Mouse (Mus musculus) kidney, adult 8-10 months (tissue): ENCODE results near the gene Cul9.
"Not testable (repeated sequence)": the region's sequence is repeated elsewhere in the genome, so short reads cannot be mapped to it uniquely, and the experiment has no call there.

Experiments
- DNase-seq, 2 experiments: peaks; one replicate each; pipeline ENCODE4 v3.0.0; 2022

Cul9 gene

DNA sequence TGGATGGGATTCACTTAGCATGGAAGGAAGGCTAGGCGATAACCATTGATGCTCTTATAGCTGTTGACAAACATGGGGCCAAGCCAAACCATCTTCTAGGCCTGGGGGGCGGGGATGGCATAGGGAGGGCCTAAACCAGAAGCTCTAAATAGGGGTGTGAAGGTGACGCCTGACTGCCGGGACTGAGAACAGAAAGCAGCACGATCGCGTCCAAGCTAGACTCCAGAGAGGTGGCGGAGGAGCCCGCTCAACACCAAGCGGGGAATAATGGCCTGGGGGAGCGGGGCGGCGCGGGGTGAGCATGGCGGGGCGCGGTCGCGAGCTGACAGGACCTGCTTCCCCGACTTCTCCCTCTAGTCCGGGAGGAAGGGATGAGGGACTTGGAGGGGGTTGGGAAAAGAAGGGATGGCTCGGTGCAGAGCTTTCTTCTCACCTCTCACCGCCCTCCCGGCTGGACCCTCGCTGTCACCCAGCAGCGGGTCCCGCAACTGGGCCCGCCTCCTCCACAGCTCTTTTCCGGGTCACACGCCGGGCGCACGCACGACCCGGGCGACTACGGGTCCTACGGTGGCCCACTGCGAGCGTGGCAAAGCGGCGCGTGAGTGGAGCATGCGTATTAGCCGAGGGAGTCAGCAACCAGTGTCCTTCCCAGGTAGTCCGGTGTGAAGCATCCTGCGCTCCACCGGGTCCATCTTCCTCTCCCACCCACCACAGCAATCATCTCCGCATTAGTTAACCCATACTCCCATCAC is at the start of gene Cul9:
Cul9 (minus strand) TSS at position 576 of the 752 bp plus-strand sequence.
- peak; percentile 78 to 82 for DNase-seq

DNA sequence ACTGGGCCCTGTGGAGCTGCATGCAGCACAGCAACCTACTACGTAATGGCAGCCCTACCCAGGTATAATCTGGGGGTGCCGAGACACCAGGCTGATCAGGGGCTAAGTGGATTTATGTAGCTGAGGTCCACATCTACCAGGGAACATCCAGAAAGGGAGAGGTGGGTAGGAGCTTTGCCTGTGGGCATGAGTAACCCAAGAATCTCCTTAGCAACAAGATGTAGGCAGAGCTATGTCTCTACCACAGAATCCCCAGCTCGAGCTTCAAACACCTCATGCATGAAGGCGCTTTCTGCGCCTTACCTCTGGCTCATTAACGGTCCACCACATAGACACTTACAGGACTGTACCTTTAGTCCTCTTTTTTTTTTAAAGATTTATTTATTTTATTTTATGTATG is 49.1 kb upstream of the Cul9 start:
- no peak for DNase-seq

DNA sequence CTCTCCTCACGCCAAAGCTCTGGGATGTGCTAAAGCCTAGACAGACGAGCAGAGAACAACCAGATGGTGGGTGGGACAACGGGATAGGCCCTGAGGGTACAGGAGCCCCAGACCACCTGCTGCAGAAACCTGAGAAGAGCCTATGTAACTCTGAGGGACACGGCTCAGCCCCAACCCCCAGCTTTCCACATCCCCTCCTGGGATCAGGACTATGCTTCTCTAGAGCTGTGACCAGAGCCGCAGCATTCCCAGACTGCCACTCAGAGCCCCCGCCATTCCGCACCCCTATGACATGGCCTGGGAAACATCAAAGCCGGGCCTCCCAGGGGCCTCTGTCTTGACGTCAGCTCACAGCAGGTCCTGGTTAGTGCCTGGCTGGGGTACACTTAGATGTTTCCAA is 48.4 kb upstream of the Cul9 start:
- DNase-seq = no peak

DNA sequence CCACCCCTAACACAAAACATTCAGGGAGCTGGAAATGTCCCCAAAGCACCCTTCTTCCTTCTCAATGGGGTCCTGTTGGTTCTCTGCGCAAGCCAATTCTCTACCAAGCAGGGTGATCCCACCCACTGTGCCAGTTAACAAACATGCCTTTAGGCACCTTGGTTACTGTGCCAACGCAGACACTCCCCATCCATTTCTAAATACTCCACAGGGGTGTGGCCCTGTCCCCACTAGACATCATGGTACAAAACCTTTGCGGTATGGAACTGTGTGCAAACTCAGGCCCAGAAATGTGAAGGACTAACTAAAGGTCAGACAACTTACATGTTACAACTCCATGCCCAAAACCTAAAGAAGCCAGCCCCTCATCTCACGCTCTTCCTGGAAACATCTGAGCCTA is 46.9 kb upstream of the Cul9 start:
- no peak for DNase-seq

DNA sequence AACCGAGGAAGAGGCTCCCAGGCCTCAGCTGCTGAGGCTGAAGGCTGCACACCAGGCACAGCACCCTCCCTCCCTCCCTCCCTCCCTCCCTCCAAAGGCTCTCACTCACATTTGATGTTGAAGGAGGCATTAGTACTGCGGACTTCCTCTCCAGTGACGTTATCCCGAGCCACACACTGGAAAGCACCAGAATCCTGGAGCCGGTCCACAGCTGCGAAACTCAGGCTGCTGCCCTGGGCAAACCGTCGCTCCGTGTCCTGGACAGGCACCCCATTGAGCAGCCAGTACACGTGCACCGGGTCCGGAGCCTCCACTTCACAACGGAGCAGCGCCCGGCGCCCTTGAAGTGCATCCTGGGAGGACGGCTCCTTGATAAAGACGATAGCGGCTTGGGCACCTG is 45.2 kb upstream of the Cul9 start:
- DNase-seq = no peak

DNA sequence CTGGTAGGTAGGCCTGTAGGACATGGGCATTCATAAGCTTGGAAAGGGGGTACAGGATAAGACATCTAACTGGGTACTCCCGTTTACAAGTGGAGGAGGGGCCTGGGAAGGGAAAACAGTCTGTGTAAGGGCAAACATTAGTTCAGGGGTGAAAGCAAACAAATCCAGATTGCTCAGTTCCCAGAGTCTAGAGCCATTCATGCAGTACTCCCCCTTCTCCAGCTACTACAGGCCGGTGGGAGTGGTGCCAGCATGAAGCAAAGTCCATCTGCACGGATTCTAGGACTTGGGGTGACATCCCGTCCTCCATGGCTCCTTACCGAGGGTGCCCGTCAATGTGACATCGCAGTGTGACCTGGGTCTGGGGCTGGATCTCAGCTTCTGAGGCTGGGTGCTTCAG is 44.3 kb upstream of the Cul9 start:
- DNase-seq = no peak

DNA sequence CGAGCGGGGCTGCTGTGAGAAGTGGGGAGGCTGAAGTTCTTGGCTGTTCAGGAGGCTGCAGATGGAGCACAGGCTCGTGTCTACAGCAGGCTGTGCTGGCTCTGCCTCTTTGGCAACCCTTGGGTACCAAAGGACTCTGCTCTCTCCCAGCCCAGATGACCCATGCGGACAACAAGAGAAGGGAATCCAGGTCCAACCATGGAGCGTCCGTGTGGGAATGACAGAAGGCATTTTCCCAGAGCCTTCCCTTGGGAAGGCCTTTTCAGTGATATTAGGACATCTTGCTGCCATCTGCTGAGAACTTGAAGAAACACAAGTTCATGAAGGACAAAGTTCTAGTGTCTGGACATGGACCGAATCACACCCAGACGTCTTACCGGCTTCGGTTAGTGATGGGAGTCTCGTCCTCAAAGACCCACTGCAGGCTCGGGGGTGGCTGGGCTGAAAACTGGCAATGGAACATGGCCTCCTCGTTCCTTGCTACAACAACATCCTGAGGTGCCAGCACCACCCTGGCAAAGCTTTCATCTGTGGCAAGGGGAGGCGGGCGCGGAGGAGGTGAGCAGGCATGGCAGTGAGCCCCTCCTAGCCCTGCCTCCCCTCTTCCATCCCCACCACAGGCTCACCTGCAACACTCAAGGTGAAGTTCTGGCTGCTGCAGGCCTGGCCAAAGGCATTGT is 43.6 kb upstream of the Cul9 start:
- DNase-seq = peak in 1 of 2 experiments; percentile 21

DNA sequence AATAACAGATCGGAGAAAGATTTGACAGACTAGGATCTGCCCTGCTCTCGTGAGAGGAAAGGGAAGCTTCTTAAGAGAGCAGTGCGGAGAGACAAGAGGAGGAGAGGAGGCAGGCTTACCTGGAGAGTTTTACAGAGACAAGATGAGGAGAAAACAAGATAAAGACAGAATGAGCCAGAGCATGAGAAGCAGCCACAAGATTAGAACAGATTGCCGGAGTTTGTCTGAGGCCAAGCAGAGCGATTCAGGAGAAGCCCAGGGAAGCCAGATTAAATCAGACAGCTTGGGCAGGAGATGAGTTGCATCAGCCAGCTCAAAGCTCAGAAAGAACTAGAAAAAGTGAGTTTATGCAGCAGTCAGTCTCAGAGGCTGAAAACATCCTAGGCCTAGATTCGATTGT is 42.7 kb upstream of the Cul9 start:
- no peak for DNase-seq

DNA sequence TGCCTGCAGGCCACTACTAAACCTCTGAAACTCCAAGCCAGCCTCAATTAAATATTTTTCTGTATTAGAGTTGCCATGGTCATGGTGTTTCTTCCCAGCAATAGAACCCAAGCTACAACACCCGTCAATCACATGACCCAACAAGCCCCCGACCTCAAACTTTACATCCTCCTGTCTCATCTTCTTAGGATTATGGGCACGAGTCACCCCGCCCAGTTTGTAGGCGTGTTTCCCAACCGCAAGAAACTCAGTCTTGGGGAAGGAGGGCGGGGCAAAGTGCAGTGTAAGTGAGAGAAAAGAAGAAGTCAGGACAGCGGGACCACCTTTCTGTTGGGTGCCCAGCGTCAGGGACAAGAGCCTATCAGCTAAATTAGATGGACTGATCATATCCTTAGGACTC is 42.0 kb upstream of the Cul9 start:
- DNase-seq = no peak

DNA sequence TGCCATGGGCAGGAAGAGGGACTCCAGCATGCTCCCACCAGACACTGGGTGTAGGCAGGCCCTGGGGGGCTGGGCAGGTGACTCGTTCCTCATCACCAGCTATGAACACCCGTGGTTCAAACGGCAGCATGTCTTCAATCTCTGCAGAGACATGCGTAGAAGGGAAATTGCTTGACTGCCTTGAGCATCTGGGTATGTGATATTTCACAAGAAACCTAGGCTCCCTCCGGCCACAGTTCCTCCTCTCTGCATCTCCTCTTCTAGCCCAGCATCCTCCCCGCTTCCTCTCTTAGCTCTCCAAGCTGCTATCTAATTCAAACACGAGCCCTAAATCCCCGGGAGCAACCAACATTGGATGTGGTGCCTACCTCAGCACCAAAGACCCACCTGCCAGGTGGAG is 40.1 kb upstream of the Cul9 start:
- no peak for DNase-seq

DNA sequence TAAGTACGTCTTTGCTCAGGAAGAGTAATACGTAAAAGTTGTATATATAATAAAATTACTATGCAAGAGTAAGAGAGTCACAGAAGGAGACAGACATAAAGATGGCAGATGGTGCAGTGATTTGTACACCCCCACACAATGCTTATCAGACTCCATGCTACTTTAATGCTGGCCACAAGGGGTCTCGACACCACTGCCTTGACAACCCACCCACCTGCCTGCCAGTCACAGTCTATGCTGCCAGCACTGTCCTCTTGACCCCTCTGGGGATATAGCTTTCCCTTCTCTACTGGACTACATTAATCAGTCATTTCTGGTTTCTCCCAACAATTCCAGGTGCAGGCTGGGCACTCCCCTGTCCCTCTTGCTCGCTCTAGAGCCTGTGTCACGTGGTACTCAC is 32.5 kb upstream of the Cul9 start:
- no peak for DNase-seq

DNA sequence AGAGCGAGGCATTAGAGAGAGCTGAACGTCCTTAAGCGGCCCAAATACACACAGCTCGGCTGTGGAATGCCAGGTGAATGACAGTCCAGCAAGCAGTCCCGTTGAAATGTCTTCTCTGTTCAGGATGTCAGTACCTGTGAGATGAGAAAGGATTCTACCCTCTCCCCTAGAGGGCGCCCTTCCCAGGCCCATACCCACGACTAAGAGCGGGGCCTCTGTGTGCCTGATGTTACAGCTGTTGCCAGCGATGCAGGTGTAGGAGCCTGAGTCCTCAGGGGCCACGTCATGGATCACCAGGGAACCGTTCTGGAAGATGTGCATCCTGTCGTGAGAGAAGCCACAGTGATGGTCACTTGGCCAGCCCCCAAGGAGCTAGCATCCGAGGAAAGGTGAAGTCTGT is 29.9 kb upstream of the Cul9 start:
- peak; percentile 19 to 51 for DNase-seq

DNA sequence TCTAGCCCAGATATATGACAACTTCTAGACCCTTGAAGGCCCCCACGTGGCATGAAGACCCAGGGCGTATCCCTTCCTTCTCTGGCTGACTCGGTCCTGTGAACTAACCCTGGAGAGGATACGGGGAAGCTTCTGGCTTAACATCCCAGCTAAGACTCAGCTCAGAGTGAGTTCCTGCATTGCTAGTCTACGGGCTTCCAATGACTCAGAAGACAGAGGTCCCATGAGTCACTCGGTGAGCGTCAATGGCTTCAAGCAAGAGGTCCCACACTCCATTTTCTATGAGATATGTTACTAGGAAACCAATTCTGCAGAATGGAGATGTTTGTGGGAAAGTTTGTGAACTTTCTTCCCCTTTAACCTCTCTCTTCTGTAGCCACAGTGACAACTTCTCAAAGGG is 28.3 kb upstream of the Cul9 start:
- no peak for DNase-seq

DNA sequence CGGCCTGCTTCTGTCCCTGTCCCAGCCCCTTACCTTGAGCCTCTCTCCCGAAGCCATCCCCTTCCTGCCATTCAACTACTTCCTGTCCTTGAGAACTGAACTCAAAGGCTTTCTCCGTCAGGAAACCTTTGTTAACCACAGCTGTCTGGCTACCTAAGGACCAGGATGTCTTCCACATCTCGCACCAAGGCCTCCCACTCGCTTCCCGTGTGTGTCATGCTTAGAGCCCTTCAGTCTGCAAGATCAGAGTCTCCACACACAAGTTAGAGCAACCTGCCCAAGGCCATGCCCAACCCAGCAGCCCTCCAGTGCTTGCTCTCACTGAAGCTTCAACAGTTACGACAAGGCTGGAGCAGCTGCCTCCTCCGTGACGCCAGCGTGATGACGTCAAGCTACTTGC is 24.8 kb upstream of the Cul9 start:
- no peak for DNase-seq

DNA sequence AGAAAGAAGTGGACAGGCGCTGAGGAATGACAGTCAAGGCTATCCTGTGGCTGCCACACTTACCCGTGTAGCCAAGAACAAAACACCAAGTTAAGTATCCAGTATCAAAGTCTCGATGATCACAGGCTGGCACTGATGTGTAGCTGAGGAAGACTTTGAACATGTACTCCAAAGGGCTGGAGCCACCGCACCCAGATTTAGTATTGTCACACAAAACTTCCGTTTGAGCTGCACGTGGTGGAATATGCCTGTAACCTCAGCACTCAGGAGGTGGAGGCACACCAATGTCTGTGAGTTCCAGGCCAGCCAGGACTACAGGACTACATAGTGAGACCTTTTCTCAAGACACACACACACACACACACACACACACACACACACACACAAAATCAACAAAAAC is 13.0 kb upstream of the Cul9 start:
- DNase-seq = no peak

DNA sequence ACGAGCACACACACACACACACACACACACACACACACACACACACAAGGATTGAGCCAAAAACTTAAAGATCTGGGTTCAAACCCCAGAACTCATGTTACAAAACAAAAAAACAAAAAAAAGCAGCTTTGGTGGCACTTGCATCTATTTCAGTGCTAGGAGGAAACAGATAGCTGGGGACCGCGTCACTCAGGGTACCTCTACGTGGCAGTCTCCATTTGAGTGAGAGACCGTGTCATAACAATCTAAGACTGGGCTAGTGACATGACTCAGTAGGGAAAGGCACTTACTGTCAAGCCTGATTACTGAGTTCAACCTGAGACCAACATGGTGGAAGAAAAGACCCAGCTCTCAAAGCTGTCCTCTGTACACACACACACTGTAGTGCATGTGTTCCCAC is 12.0 kb upstream of the Cul9 start:
- no peak for DNase-seq

DNA sequence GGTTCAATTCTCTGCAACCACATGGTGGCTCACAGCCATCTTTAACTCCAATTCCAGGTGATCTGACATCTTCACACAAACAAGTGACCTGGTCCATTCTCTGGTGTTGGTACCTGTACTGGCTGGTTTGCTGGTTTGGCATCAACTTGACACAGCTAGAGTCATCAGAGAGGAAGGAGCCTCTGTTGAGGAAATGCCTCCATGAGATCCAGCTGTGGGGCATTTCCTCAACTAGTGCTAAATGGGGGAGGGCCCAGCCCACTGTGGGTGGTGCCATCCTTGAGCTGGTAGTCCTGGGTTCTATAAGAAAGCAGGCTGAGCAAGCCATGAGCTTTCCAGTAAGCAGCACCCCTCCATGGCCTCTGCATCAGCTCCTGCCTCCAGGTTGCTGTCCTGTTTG is 11.1 kb upstream of the Cul9 start:
- not testable (repeated sequence) for DNase-seq

DNA sequence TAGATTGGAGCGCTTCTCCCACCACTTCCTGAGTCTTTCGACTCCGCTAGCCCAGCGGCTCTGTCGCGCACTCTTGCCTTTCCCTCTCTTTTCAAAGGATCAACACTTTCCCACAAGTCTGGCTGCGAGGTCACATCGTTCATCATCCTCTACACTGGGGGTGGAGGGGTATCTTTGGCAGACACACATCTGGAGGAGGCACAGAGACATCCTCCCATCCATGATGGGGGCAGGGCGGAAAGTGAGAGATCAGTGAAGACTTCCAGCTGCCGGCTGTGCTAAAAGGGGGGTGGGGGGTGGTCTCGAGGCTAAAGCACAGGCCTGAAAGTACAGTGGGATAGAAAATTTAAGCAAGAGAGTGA is 10.4 kb upstream of the Cul9 start:
- DNase-seq = no peak

DNA sequence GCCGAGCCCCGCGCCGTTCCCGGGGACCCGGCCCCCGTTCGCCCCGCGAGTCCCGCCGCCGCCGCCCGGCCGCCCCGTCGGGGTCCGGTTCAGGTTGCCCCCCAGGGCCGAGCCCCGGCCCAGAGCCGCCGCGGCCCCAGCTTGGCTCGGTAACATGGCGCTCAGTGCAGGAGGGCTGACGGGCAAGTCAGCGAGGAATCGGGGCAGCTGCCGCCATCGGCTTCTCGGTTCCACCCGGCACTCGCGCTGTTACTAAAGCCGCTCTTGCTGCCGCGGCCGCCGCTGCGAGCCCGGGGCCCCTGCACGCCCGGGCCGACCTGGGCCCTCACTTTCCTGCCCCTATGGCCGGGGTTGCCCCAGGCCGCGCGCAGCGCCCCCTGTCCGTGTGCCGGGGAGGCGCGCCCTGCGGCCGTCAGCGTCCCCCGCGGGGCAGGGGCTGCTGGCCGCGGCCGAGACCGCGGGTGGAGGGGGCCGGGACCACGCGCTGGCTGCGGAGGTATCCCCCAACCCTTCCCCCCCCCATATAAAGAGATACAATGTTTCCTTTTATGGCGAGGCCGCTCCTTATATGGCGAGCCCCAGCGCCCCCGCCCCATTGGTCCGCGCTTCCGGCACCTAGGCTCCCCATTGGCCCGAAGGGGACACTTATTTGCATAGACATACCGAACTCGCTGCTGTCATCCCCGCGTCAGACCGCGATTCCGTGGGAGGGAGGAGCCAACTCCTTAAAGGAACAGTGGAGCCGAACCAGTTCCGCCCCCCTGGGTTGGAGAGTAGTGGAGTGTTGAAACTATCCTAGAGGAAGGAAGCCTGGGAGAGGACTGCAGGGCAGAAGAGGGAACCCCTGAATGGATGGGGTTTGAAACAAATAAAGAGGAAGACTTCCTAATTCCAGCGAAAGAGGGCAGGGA is 9.7 kb upstream of the Cul9 start, which contains the start of gene Srf:
Srf (minus strand) TSS at position 503 of the 911 bp plus-strand sequence.
- DNase-seq = peak; percentile 98

DNA sequence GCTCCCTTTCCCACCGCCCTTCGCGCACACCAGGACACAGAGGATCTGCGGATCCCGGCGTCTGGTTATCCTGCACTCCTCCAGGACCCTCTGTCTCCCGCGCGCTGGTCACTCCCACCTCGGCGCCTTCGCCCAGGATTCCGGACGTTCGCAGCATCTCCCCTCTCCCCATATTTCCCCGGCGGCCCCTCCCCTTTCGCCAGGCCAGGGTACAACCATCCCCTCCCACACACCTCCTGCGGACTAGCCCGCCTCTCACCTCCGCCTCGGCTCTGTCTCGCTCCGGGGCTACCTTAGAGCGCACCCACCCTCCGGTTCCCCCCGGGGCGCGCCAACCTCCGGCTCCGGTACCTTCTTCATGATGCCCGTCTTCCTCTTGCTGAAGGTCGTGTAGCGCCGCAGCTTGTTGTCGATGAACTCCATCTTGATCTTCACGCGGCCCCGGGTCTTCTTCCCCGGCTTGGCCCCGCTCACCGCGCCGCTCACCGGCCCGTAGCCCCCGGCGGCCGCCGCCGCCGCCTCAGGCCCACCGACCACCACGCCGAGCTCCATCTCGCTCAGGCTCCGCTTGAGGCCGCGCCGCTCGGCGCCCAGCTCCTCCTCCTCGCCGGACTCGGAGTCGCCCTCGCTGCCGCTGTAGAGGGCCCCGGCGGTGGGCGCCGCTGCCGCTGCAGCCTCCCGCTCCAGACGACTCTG is 8.9 kb upstream of the Cul9 start:
- peak; percentile 24 to 31 for DNase-seq

DNA sequence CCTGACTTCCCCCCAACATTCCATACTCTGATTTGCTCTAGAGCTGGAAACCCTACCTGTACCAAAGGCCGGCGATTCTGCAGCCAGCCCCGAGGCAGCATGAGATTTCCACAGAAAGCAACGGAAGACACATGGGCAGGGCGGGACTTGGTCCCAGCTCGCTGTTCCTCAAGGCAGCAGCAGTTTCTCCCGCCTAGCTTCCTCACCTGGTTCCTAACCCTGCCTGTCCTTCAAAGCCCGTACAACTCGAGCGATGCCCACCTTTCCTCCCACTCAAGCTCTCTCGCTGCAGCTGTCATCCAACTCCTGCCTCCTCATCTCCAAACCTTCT is 8.4 kb upstream of the Cul9 start:
- peak; percentile 19 to 21 for DNase-seq

DNA sequence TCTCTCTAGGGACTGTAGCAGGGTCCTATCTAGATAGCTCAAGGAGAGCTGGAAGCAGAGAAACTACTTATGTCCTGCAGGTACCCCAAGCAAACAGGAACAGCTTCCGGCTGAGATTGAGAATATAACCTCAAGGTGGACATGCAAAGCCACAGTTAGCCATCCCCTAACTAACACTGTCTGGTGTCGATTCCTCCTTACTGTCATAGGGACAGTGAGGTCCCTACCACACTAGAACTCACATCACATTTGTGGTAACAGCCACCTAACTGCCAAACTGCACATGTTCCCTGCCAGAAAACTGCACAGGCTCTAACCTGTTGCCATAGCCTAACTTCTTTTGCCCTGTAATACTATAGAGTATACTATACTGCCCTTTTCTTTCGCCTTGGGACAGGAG is 7.7 kb upstream of the Cul9 start:
- peak in 1 of 2 experiments; percentile 7 for DNase-seq

DNA sequence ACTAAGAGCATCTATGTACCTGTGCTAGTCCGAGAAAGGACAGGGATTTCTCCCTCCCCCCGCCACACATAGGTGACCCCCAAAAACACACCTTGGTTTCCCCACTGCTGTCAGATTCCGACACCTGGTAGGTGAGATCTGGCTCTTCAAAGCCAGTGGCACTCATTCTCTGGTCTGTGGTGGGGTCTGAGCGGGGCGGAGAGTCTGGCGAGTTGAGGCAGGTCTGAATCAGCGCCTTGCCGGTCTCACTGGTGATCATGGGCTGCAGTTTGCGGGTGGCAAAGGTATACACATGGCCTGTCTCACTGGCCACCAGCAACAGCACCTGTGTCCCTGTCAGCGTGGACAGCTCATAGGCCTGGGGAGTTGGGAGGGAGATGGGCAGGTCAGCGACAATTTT is 7.3 kb upstream of the Cul9 start:
- no peak for DNase-seq
